Mouse (Mus musculus) induced T-regulatory cell, adult 2 months (primary cell): ENCODE results near the gene Zfp189.
A peak's percentile ranks its signal among the peaks of the same experiment; 100 is the strongest.

ENCODE experiments used
- DNase-seq: peaks from one replicate; pipeline ENCODE4 v3.0.0-alpha.2; 2012; ENCODE audit warnings: low read depth

Gene Zfp189

DNA sequence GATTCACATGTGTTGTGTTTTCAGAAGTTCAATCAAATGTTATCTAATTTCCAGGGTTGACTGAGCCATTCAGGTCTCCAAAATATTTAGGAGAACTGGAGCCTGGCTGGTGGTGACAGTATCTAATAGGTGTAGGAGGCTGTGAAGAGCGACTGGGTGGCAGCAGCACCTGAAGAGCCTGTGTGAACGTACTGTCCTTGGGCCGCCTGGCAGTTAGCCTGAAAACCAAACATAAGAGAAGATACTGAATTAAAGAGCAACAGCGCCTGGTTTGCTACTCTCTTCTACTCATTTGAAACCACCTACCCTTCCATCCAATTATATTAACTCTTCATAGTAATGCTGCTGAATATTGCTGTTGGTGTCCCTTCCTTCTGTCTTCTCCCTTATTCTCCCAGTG, 15.7 kb downstream of the Zfp189 start:
- no peak for DNase-seq

DNA sequence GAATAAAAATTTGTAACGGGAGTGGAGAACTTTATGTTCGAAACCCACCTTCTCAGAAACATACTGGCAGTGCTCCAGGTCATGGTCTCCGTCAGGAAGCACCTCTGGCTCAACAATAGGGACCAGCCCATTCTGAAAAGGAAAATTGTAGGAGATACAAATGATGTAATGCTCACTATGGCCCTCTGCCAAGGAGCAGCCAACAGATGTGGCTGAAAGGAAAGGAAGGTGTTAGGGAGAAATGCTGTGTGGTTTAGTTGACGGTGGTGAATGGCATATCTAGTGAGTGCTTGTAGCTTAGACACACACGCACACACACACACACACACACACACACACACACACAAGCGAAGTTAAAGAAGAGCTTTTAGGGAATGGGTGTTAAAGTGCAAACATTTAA, 18.7 kb downstream of the Zfp189 start:
- DNase-seq, result no peak

DNA sequence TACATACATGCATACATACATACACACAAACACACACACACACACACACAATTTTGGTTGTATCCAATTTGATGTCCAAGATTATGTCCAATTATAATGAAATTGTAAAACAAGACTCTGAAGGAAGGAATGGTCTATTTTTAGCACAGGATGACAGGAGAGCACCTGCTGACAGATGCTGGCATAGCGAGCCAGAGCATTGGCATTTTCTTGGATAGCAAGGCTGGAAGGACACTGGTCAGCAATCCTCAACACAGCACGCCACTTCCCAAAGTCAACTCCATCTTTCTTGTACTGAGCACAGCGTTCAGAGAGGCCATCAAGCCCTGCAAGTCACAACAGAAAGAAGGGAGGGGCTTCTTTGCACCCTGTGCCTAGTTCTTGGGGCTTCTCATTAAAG, 20.0 kb downstream of the Zfp189 start:
- no peak for DNase-seq

DNA sequence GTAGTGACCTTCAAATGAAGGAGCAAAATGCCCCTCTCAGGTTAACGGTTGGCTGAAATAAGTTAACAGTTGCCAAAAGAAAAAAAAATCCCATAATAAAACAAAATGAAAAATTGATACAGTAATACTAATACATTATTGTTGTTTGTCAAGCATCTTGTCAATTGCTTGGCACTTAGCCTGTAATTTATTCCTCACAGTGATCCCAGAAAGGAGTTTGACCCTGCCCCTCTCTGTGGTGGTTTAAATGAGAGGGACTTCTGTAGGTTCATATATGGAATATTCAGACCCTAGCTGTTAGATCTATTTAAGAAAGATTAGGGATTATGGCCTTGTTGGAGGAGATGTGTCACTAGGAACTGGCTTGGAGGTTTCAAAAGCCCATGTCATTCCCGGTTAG, 25.1 kb downstream of the Zfp189 start:
- no peak for DNase-seq

DNA sequence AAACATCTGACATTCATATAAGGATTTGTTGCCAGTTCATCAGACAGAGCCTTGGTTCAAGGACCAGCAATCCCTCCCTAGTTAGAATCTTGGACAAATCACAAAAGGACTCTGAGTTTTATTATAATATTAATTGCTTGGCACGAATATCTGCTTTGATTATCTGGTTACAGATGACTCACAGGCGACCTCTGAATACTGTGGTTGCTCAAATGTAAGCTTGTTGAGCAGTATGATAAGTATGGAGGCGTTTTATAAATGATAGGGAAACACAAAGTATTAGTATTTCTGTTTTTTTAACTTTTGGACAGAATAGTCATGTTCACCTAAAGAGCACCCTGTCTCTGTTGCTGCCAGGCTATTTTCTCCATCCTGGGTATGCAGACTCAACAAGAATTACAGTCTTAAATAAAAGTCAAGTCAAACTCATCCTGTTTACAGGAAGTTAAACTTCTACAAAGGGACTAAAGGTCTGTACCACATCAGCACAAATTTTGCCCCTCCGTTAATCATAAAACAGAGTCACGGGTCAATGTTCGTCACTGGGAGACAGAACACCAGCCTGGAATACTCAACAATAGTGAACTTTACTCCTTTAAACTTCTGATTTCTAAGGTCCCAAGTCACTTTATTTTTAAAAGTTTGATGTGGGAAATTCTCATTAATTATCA, 26.0 kb downstream of the Zfp189 start:
- DNase-seq, result no peak

DNA sequence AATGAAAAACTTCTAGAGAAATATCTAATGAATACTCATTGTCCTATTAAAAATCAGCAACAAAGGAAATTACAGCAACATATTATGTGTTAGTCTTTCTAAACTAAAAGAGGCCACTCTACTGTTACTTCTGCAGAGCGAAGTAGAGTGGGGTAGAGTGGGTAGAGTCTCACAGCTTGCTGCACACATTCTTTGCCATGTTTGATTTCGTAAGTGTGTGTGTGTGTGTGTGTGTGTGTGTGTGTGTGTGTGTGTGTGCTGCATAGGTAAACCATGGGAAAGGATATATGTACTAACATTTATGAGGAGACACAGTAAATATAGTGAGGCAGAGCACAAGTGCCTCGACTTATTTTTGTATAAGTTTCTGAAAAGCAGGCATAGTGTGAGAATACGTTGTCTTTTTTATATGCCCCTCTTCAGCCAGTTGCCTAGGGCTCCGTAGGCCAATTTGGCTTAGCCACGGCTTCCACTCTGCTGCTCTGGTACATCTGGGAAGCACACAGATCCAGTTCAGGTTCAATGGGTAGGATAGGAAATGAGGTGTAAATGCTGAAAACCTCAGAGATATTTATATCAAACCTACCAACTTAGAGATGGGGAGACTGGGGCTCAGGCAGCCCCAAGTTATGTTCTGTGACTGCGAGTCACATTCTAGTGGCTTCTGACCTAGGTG, 26.7 kb downstream of the Zfp189 start:
- no peak for DNase-seq

DNA sequence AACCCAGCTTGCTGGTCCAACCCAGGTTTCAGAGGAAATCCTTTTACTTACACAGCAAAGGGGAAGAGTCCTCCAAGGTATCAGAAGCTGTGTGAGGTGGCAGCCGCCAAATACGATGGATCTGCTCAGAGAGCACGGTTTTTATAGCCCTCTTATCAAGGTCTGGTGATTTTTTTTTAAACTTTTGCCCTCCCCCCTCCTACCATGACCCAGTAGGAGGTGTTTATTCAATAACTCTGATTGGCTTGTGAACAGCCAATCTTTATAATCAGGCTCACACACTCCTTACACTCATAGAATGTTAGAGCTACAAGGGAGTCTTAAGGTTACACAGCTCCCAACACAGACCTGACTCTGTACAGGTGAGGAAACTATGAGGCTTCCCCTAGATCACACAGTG, 28.4 kb downstream of the Zfp189 start, which contains the start of gene Aldob:
Aldob (minus strand) TSS at position 164 of the 400 bp plus-strand sequence.
- no peak for DNase-seq

DNA sequence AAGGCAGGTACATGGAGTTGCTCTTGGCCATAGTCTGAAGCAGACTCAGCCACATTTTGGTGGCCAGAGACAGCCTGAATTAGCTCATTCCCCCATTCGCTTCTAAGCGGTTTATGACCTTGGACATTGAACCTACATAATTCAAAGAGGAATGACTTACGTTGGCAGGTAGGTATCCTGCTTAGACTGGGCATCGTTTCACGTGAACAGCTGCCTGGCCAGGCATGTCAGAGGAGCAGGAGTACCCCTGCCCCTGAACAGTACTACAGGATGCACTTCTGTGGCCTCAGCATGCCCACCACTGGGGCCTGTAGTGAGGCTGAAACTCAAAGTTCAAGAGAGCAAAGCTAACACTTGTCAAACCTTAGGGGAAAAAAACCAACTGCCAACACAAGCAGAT, 32.4 kb downstream of the Zfp189 start:
- no peak for DNase-seq

DNA sequence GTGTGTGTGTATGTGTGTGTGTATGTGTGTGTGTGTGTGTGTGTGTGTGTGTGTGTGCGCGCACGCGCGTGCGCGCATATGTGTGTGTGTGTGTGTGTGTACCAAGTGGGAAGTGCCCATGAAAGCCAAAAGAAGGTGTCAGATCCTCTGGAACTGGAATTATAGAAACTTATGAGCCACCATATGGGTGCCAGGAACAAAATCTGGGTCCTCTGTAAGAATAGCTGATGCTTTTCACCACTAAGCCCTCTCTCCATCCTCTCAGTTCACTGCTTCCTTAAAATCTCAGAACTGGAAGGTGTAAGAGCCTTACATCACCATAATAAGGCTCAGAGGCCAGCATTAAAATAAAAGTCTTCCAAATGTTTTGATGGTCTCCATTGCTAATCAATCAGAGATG, 36.4 kb downstream of the Zfp189 start:
- no peak for DNase-seq

DNA sequence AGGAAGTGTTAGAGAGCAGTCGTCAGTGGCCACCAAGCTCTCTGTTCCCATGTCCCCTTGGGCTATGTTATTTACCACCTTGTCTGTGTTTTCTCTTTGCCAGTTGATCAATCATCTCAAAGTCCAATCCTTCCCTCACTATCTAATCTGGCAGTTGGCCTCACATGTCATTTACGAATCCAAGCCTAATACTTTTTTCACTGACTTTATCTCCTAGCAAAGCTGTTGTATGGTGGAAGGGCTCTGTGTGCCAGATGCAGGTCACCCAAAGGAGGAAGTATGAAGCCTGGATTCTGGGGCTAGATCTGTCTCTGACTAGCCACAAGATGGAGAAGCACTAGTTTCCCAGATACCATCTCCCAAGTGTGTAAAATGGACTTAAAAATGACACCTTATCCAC, 37.2 kb downstream of the Zfp189 start:
- DNase-seq, result no peak

DNA sequence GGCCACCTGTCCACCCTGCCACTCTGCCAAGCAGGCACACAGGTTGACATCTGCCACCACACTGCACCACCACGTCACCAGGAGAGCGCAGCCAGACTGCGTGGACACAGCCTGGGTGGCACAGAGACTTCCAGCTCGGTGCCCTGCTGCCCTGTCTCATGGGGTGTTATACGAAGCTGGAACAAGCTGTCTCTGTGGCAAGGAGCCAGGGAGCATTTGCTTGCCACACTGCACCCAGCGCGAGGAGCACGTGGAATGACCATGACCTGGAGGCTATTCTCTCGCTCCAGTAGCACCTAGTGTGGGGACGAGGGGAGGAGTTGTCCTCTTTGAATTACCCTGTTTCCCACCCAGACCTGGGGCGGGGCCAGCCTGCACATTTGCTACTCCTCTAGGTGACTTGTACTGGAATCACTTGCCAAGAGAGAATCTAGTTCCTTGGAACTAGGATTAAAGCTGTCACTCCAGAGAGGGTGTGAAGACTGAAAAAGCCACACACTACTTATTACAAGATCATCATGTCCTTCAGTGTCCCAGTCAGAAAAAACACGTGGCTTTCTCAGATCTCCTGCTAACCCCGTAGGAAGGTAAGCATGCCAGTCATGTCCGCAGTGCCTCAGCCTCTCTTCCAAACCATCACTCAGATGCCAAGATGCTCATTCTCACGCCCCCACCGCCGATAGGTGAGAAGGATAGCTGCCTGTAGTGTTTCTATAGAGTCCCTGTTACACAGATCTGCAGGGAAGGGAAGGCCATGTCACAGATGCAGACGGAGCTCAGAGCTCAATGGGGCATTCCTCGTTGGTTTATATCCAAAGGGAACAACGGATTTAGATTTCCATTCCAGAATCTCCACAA, 39.2 kb downstream of the Zfp189 start:
- no peak for DNase-seq

DNA sequence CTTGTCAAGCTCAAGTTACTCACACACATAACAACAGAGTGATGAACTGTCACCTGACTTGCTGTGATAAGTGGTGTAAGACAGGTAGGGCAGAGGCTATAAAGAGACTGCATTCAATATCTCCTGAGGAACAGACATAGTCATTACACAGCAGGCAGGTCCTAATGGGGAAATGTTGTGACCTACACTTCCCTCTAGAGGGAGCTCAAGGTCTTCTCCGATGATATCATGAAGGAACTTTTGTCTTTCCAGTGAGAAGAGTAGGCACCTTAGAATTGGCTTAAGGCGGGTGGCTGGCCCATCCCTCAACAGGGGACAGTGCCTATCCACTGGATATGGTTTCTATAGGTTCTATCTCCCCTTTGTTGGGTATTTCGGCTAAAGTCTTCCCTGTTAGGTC, 46.6 kb downstream of the Zfp189 start:
- peak; percentile 73 for DNase-seq

DNA sequence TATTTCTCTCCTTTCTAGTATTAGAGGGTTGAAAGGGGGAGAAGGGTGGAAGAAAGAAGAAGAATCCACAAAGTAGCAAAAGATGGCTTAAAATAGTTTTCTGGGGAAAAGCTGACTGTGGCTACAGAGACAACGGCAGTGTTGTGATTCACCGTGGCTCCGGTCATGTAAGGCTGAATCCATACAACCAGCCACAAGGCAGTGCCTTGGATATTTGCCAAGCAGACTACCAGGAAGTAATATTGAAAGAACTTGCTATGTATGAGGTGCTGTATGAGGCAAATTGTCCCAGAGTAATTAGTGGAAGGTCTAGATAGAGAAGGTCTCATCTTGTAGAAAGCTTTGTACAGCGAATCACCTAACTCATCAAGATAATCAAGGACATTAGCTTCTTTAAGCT, 51.2 kb downstream of the Zfp189 start:
- no peak for DNase-seq
